ENCODE assay signal across 19 mouse cellular contexts in genomic region chr11:56008277-56008676, GRCm38 (mm10). TPM values are rescaled to one million over a fixed set of nuclear protein-coding genes. Genes with fewer than 3 reads are reported as not detected.
"Had no signal": no experiment of that assay in that cellular context is flagged by ENCODE, and none has a peak within 500 bp of the region (broad histone marks: within the 10 kb centered on the region; RNA-seq: fewer than 3 reads in every experiment).

No protein-coding gene starts in this region.

- ATAC-seq: lung, postnatal 0 days; midbrain, embryonic 13.5 days; midbrain, embryonic 15.5 days had no signal

- H3K4me1 ChIP-seq: megakaryocyte, embryonic 14.5 days; midbrain, embryonic 13.5 days; midbrain, embryonic 15.5 days; neural tube, embryonic 12.5 days had no signal

- H3K4me3 ChIP-seq: lung, embryonic 15.5 days; megakaryocyte, embryonic 14.5 days; midbrain, embryonic 13.5 days; midbrain, embryonic 15.5 days; neural tube, embryonic 12.5 days had no signal

- H3K4me2 ChIP-seq: lung, embryonic 15.5 days; midbrain, embryonic 11.5 days; midbrain, embryonic 13.5 days; midbrain, embryonic 15.5 days; neural tube, embryonic 12.5 days had no signal

- H3K27me3 ChIP-seq: lung, embryonic 15.5 days; megakaryocyte, embryonic 14.5 days; midbrain, embryonic 13.5 days; midbrain, embryonic 15.5 days; neural tube, embryonic 12.5 days had no signal

- DNase-seq: lung, adult 2 months; lung, postnatal 14 days; lung, postnatal 36 days; retina, postnatal 1 day; right cerebral cortex, adult 18-20 months; right cerebral cortex, postnatal 25 days; right cerebral cortex, postnatal 4 days; spleen, adult 18-20 months; thymus, adult 18-20 months; thymus, postnatal 14 days; thymus, postnatal 36 days had no signal

- H3K36me3 ChIP-seq: lung, embryonic 15.5 days; midbrain, embryonic 13.5 days; midbrain, embryonic 15.5 days; neural tube, embryonic 12.5 days had no signal

- H3K9me3 ChIP-seq: lung, embryonic 15.5 days; megakaryocyte, embryonic 14.5 days; midbrain, embryonic 13.5 days; midbrain, embryonic 15.5 days; neural tube, embryonic 12.5 days had no signal

- H3K27ac ChIP-seq: lung, embryonic 15.5 days; macrophage; midbrain, embryonic 13.5 days; midbrain, embryonic 15.5 days; neural tube, embryonic 12.5 days had no signal

- H3K9ac ChIP-seq: lung, embryonic 15.5 days; midbrain, embryonic 13.5 days; midbrain, embryonic 15.5 days; neural tube, embryonic 12.5 days had no signal

RNA-seq across cellular contexts. Expression of gene Nmur2, which starts 32.5 kb away (rescaled TPM):
- polyA plus RNA-seq: lung, adult 2 months; lung, postnatal 0 days; macrophage had no signal
